Mouse (Mus musculus) brown adipose tissue, adult 24 weeks (tissue): Measurements from ENCODE around the gene Olfm4. TPM values are rescaled to one million over a fixed set of nuclear protein-coding genes. Genes with fewer than 3 reads are reported as not detected.

Source experiments
- H3K27ac ChIP-seq: fragments of 200-500 bp; replicated peaks from 2 replicates; pipeline ENCODE4 v1.5.1; 2012; ENCODE audit warnings: low read depth, mild to moderate bottlenecking, low read length
- H3K4me1 ChIP-seq: fragments of 200-500 bp; 2 replicates; pipeline ENCODE4 v1.6.1; 2012; ENCODE audit warnings: low read length, mixed read lengths; ENCODE audit not compliant: control insufficient read depth, insufficient read depth, insufficient read length
- H3K4me3 ChIP-seq: fragments of 200-500 bp; 2 replicates; pipeline ENCODE4 v1.5.1; 2012; ENCODE audit warnings: low read depth, mild to moderate bottlenecking, low read length, moderate library complexity; ENCODE audit not compliant: insufficient read depth
- polyA plus RNA-seq: library from polyadenylated mRNA; stranded (reverse); fragments of >200 nt; gene quantifications from 2 replicates; pipeline ENCODE4 v1.2.4, GENCODE M21; 2012; ENCODE audit not compliant: missing spikeins, insufficient read depth, insufficient read length

The Olfm4 gene
- polyA plus RNA-seq, 1 experiment = not detected

- no peaks in the 10 kb centered on the region for H3K4me1 ChIP-seq
- no peak overlapping the region for H3K4me3 ChIP-seq
- H3K27ac ChIP-seq = no peak overlapping the region
Measured at GRCm38 (mm10) chr14:80070580-80070979, 86.7 kb downstream of the Olfm4 start.

Other genes starting within 250 kb of the Olfm4 start
- not detected in 2 replicates for gene Pcdh8, start 212.8 kb upstream of the Olfm4 start, polyA plus RNA-seq